In the genomic region with DNA sequence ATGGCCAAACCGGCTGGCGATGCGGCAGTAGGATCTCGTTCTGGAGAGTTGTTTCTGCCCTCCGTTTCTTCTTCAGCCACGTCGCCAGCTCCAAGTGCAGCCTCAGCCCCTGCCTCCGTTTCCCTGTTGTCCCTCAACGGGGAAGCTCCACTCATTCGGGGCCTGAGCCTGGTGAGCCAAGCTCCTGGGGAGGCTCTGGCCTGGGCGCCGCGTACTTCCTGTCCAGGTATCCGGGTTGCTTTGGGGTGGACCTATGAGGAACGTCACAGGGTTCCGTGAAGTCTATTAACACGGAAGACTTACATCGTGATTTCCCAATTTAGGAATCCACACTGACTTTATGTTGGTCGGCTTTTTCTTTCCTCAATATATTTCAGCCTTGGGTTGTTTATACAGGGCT, we compare ENCODE assay signal across 1 mouse cellular context.
TF ChIP-seq lines count a peak whose summit lies in the region.

No protein-coding gene starts in this region.

TF ChIP-seq in MEL, 35 proteins besides CTCF, POLR2A, EP300 and RAD21:
- TF ChIP-seq JUND (IDR thresholded peaks at IDR 0.05; ENCODE audit: low read depth, low read length) (no peak), MAZ (IDR thresholded peaks at IDR 0.05; ENCODE audit: low read depth, low read length) (no peak), NELFE (IDR thresholded peaks at IDR 0.05; ENCODE audit: low read depth, low read length) (peak; percentile 50; the same call in 1 of the 2 replicates), ZMIZ1 (IDR thresholded peaks at IDR 0.05; ENCODE audit: low read depth, low read length) (peak; percentile 41; the same call in 1 of the 2 replicates), MYB (IDR thresholded peaks at IDR 0.05; ENCODE audit: low read depth, low read length) (no peak), SIN3A (IDR thresholded peaks at IDR 0.05; ENCODE audit: low read length) (no peak), GABPA (IDR thresholded peaks at IDR 0.05; ENCODE audit: low read depth, low read length) (no peak), MAFK (IDR thresholded peaks at IDR 0.05; ENCODE audit: borderline replicate concordance, low read depth, low read length) (no peak), CHD2 (IDR thresholded peaks at IDR 0.05; ENCODE audit: low read length) (no peak), CHD1 (IDR thresholded peaks at IDR 0.05; ENCODE audit: low read depth, low read length) (0 out of 2 replicates have a peak, but pooled peaks have one; percentile 58), ZNF384 (IDR thresholded peaks at IDR 0.05; ENCODE audit: low read depth, low read length) (no peak), NRF1 (IDR thresholded peaks at IDR 0.05; ENCODE audit: insufficient read depth, low read depth, low read length, poor library complexity, severe bottlenecking) (no peak), TCF12 (IDR thresholded peaks at IDR 0.05; ENCODE audit: low read depth, low read length) (no peak), TBP (IDR thresholded peaks at IDR 0.05; ENCODE audit: low read depth, low read length) (no peak), E2F4 (IDR thresholded peaks at IDR 0.05; ENCODE audit: borderline replicate concordance, low read depth, low read length) (no peak), USF1 (IDR thresholded peaks at IDR 0.05; ENCODE audit: low read depth, low read length) (no peak), GATA1 (IDR thresholded peaks at IDR 0.05; ENCODE audit: low read depth, low read length) (no peak), MAX (IDR thresholded peaks at IDR 0.05; ENCODE audit: low read length) (no peak), TAL1 (IDR thresholded peaks at IDR 0.05; ENCODE audit: low read length) (no peak), POLR2AphosphoS5 (IDR thresholded peaks at IDR 0.05; ENCODE audit: borderline replicate concordance, low read depth, low read length) (no peak), HCFC1 (IDR thresholded peaks at IDR 0.05; ENCODE audit: low read depth, low read length) (peak; percentile 37; the same call in 1 of the 2 replicates), SMC3 (IDR thresholded peaks at IDR 0.05; ENCODE audit: low read depth, low read length) (no peak), MEF2A (IDR thresholded peaks at IDR 0.05; ENCODE audit: extremely low read depth, insufficient replicate concordance, low read depth, low read length, poor library complexity, severe bottlenecking) (no peak), BHLHE40 (IDR thresholded peaks at IDR 0.05; ENCODE audit: borderline replicate concordance, low read depth, low read length) (no peak), POLR2AphosphoS2 (IDR thresholded peaks at IDR 0.05; ENCODE audit: low read length) (no peak; the same call in 1 of the 2 replicates), RCOR1 (IDR thresholded peaks at IDR 0.05; ENCODE audit: low read depth, low read length) (no peak), ZC3H11A (IDR thresholded peaks at IDR 0.05; ENCODE audit: low read depth, low read length) (no peak), USF2 (IDR thresholded peaks at IDR 0.05; ENCODE audit: borderline replicate concordance in 1 of 2, insufficient read depth in 1 of 2, low read depth in 1 of 2, low read length in 2 of 2) (no peak), MXI1 (IDR thresholded peaks at IDR 0.05; ENCODE audit: low read depth, low read length) (no peak), MYC (IDR thresholded peaks at IDR 0.05; ENCODE audit: low read depth, low read length) (no peak), UBTF (IDR thresholded peaks at IDR 0.05; ENCODE audit: borderline replicate concordance, insufficient read depth, low read depth, low read length) (no peak), KAT2A (conservative IDR thresholded peaks at IDR 0.05; ENCODE audit: low read depth, low read length) (no peak), ZKSCAN1 (IDR thresholded peaks at IDR 0.05; ENCODE audit: low read depth, low read length) (no peak), ETS1 (IDR thresholded peaks at IDR 0.05; ENCODE audit: low read depth, low read length) (no peak), ELF1 (IDR thresholded peaks at IDR 0.05; ENCODE audit: low read depth, low read length) (0 out of 2 replicates have a peak, but pooled peaks have one; percentile 52)
